Mouse (Mus musculus): ENCODE measurements around the gene Kncn.

The Kncn gene

DNA sequence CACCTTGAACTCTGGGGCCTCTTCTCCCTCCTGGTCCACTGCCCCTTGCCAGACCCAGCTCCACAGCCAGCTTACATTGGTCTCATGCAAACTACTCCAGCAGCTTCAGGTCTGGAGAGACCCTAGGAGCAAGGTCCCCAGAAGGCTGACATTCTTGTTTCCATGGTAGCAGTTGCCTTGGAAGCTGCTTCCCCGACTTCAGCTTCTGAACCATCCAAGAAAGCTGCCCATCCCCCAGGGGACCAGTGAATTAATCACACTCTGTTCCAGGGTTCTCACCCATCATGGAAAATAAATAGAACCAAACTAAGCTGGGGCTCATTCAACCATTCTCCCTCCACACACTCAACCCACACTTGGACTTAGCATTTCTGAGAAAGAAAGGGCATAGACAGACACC lies 3.0 kb upstream of the Kncn start:
- peak; percentile 62 for DNase-seq

DNA sequence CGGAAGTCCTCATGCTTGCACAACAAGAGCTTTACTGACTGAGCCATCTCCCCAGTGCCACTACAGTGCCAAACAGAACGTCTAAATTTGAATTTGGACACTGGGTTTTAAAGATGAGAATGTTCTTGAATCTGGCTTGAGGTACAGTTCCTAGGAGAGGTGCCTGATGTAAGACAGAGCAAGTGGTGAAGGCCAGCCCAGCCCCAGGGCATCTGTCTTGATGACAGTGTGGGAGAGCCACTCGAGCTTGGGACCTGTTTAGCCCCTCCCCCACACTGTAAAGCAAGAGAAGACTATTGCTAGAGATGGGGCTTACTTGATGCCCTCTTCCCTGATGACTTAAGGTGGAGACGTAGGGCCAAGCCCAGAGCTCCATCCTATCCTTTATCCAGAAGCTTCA lies 2.0 kb upstream of the Kncn start:
- DNase-seq = no peak

DNA sequence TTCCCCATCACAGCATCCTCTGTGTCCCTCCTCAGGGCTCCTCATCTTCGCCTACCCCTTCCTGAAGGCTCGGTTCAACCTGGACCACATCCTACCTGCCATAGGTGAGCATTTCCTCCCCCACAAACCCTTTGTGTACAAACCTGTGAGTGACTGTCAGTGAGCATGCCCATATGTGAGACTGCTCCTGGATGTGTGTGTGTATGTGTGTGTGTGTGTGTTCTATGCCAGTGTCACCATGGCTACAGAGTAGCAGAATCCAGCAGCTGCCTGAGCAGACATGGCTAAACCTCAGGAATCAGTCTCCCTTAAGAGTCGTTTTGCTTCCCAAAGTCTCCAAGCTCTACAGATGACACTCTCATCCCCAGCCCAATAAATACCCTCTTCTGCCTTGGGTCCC lies 1.6 kb downstream of the Kncn start:
- DNase-seq = peak; percentile 30

DNA sequence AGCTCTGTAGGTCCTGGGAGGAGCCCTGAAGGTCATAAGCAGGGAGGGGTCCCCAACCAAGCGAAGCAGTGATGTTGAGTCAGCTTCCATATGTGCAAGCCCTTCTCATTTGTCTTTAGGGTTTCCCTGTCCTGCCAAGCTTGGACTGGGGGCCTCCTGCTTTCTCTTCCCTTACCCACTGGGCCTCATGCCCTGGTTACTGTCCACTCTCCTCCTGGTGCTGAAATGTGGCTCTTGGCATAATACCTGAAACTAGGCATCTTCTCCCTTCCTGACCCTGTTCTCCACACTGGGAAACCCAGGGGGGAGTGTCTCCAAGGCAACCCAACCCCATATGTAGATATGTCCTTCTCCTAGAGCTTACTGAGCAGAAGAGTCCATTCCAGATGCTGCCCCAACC lies 2.7 kb downstream of the Kncn start:
- no peak for DNase-seq

DNA sequence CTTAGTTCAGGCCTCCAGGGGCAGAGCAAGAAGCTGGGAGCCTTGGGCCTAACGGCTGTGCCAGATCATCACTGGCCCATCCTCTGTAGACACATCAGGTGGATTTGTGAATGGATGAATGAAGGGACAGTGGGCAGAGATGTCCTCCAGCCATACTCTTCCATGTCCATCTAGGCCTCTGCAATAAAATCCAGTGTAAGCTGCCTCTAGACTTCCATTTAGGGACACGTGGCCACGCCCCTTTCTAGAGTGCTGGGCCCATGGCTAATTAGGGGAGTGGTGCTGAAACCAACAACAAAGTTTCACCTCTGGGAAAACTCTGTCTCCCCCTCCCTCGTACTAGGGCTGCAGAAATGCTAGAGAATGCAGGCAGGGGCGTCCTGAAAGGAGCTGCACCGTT lies 5.9 kb downstream of the Kncn start:
- DNase-seq = peak; percentile 55

DNA sequence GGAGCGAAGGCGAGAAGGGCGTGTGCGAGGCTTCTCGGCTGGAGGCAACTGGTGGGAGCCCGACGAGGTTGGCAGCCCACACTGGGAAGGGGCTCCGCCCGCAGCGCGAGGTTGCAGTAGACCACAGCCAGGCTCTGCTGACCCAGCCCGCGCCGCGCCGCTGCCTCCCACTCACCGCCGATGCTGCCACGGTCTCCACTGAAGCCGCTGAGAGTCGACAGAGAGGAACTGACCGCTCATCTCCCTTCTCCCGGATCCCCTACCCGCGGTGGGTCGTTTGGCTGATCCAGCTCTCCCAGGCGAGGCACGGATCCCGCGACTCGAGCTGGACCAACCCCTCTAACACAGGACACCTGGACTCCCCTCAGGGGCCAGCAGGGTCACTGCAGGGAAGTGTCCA lies 6.4 kb downstream of the Kncn start, which contains the start of gene 6430628N08Rik:
Gene 6430628N08Rik, plus strand, starts transcription at position 113 of the 400 bp plus-strand sequence.
- peak; percentile 47 for DNase-seq

DNA sequence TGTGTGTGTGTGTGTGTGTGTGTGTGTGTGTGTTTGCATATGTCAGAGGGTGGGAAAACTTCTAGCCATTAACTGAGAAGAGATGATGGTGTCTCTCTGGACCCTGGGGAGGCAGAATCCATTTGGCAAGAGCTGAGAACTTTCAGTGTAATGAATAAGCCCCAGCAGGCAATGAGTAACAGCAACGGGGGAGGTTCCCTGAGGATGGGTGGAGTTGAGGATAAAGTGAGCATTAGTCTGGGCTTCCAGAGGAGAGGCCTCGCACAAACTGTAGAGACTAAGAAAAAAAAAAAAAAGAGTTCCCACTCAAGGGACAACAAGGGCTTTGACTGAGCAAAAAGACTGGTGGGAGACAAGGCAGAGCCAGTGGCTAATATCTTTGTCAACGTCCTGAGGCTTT lies 10.1 kb downstream of the Kncn start:
- no peak for DNase-seq

DNA sequence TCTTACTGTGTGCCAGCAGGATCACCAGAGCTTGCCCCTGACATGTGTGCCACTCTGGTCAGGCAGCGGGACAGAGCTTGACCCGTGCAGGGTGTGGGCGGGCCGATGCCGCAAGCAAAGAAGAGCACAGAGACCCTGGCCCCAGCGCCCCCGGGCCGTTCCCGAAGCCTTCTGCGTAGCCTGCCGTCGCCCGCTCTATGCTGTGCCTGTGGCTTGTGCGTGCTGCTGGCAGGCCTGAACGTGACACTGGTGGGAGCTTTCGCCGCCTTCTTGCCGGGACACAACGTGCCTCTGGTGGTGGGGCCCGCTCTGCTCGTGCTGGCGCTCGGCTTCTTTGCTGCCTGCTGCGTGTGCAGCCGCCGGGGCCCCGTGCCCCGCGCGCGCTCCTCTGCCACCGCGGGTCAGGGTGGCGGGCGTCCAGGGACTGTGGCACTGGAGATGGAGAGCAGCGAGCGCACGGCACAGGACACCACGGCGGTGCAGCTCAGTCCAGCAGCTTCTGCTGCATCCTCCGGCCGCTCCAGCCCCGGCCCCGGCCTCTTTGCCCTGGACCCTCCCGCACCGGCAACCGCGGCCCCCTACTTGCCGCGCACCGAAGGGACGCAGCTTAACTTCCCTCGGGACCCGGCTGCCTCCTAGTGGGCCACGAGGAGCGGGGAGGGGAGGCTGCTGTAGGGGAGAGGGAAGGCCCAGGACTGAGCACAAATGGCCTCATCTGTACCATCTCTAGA lies 13.9 kb downstream of the Kncn start:
- DNase-seq = peak; percentile 63

DNA sequence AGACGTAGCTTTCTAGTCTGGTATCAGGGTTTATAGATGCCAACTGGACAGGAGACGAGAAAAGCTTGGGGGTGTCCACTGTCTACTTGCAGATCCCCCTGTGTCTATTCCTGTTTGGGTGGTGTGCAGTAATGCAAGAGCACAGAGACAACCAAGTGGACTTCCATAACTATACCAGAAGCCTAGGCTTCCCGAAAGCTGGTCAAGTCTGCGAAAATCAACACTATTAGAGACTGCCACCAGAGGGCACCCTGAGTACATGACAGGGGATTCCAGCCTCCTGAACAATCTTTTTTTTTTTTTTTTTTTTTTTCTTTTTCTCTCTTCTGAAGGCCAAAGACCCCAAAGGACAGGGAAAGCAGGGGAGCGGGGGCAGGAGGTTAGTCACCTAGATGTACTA lies 18.6 kb downstream of the Kncn start:
- DNase-seq = peak; percentile 85

DNA sequence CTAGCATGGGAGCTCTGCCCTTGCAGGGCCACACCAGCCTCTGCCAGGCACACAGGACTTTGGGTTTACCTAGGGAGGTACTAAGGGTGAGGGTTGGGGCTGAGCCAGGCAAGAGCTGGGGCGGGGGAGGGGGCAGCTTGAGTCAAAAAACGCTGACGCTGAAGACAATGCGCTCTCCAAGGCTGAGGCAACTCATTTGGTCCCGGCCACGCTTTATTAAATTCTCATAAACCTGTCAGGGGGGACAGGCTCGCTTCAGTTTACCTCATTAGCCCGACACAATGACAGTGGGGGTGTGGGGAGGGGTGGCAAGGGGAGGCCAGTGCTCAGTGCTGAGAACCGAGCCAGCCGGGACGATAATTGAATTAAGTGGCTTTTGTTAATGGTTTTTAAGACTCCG lies 20.2 kb downstream of the Kncn start:
- DNase-seq = peak; percentile 84

DNA sequence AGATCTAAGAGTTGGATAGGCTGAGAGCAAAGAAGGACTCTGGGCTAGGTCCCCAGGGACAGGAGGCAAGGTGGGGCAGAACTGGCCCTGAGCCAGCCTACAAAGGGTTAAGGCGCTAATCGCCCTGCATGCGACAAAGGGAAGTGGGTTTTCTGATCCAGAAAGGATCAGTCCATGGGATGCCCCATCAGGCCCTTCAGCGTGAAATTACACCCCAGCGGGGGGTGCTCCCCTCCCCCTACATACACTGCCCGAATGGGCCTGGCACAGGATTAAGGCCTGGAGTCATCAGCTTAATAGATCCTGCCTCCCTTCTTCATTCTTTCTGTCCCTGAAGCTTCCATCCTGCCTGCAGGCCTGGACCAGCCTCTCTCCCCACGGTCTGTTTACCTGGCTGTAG lies 21.5 kb downstream of the Kncn start:
- DNase-seq = peak; percentile 87

DNA sequence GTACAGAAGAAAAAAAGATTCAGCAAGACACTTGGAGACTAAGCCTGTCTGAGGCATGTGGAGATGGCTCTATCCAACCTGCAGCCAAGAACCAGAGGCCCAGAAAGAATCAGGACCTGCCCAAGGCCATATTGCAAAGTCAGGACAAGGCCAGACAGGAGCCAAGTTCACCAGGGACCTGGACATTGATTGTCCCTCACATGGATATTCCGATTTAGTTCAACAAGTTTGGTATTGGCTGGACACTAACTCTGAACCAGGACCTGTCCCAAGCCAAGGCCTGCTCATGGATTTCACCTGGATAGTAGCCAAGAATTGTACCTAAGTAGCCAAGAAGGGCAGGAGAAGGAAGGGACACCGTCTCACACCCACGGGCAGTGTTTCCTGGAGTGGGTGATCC lies 22.6 kb downstream of the Kncn start:
- DNase-seq = no peak

DNA sequence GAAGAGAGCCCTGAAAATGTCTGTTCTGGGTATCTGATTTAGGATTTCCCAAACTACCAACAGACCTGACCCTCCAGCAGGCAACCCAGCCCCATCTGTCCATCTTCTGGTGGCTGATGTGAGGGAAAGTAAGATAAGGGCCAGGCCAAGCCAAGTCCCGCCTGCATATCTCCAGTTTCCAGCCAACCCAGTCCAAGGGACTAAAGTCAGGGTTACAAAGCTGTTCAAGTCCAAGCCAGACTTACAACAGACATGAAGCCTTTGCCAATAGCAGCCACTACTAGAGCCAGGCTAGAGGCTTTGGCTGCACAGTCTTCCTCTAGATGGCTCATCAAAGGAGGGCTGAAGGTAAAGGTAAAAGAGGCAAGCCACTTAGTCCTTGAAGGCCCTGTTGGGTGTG lies 23.8 kb downstream of the Kncn start:
- no peak for DNase-seq

DNA sequence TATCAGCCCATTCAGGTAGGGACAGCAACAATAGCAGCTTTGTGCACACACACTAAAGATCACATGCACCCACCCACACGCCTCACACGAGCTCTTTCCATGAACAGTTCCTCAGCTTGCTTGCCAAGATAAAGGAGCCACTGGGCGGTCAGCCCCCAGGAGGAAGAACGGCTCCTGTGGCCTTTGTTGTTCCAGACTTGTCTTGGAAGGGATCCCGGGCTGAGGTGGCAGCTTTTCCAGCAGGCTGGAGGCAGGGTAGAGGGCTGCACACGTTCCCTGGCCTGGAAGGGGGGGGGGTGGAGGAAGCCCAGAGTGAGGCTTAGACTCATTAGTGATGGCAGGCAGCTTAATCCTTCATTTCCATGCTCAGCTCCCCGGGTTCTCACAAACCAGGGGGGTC lies 24.4 kb downstream of the Kncn start:
- peak; percentile 76 for DNase-seq

DNA sequence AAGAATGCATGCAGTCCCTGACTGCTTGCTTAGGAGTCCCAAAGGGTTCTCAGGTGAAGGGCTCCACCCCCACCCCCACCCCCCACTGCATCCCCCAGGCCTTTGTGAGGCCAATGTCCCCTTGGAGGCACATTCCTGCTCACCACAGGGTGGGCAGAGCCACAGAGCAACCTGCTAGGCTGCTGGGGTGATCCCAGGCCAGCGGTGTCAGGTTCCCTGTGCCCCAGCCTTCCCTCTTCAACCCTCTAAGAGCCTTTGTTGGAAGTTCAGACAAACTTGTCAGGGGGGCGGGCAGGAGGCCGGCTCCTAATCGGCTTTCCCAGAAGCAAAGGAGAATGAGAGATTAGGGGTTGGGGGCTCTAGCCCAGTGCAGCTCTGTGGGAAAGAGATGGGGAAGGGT lies 27.4 kb downstream of the Kncn start:
- no peak for DNase-seq

DNA sequence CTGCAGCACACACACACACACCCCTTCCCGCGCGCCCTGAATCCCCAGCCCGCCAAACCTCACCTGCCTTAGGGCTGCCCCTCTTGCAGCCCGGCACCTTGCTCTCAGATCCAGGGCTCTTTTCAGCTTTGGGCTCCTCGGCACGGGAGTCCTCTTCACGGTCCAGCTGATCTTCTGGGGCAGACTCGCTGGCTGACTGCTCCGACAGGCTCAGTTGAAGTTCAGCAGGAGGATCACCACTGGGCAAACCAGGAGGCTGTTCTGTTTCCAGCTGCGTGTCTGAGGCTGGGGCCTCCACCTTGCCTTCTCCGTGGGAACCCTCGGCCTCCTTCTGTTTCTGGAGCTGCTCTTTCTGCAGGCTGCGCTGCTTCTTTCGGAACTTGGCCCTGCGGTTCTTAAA lies 35.7 kb downstream of the Kncn start:
- no peak for DNase-seq

DNA sequence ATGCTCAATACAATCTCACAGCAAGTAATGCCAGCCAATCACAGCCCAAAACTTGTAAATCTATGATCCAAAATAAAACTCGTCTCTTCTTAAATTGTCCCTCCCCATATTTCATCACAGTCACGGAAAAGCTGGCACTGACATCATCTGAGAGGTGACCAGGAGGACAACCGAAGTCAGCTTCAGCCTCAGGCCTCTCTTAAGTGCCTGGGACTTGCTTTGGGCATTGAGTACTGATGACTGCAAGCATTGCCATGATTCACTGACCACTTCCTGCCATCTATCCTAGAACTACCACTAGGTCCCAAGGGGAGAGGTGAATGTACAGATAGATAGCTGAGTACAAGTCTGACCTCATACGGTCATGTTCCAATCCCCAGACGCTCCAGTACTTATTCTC lies 38.5 kb downstream of the Kncn start:
- DNase-seq = no peak

DNA sequence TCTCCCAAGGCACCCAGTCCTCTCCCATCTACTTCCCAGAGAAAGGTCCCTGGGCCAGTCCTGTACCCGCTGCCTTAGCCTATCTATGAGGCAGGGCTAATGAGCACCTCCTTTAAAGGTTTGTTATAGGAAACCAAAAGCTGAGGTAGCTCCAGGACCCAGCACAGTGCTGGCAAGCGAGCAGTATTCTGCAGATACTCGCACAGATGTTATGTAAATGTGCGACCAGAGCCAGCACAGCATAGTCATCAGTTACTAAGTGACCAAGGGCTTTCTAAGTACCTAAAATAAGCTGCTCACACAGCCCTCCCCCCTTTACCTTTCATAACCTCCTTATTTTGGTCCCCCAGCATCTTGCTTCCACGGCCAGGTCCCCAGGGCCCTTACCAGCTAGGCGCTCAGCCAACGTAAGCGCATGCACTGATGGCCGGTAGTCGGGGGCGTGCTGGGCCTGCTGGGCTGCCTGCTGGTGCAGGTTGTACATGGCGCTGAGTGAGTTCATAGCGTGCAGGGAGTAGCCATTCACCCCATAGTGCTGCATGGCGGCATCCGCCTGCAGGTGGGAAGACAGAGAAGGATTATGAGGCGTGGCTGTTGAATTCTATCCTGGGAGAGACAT lies 39.2 kb downstream of the Kncn start:
- no peak for DNase-seq

DNA sequence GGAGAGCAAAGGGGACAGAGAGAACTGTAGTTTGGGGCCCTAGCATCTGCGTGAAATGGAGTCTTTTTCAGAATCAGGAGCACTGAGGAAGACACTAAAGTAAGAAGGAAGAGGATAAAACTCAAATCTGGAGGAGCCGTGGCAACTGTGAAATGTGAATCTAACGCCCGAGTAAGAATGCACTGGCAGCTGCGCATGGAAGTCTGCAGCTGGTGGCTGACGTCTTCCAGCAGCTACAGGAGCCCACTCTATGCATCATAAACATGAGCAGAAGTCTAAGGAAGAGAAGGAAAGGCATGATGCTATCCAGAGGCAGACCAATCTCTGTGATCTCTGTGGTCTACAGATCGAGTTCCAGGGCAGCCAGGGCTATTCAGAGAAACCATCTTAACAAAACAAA lies 43.4 kb downstream of the Kncn start:
- no peak for DNase-seq

DNA sequence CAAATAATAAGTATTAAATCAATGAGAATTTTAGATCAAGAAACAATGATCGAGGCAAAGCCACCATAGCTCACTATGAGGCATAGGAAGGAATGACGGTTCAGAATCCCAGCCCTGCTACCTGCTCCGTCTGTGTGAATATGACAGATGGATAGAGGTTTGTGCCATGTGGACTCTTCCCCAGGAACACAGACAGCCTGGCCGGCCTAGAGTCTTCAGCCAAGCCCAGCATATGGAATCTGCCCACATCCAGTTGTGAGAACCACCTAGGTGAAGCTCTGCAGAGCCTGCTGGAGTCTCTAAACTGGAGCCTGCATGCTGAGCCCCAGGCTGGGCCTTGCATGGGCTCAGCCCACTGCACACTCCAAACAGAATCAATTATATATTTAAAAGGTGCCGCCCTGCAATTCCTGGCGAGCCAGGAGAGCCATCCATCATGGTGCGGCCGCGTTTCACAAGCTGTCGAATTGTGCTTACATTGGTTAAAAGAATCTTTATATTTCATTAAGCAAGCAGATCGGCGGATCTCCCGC lies 47.4 kb downstream of the Kncn start:
- DNase-seq = no peak

DNA sequence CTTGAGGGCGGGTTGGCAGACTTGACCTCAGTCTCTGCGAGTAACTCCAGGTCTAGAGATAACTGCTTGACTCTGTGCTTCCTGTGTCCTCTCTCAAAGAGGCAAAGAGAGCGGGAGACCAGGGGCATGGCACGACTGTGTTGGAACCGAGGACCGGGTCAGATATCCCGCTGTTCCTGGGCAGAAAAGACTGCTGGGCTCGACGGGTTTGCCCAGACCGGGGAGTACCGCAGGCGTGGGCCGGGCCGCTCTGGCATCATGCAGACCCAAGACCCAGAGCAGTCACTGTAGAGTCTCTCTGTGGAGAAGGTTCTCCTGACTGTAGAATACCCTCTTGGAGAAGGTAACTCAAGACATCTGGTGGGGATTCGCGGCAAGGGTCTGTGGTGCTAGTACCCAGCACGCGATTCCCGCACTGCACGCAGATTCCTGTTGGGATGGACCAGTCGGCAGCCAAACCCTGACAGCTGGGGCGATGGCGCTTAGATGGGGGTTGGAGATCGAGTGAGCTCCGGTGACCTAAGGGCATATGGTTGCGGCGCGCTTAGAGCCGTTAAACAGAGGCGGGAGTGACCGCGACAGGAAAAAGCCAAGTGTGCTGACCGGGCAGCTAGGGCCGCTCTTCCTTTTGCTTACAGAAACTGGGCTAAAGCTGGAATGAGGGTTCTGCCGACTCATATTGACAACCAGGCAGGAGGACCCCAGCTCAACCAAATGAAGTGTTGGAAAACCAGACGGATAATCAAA lies 51.8 kb downstream of the Kncn start:
- peak; percentile 61 for DNase-seq

DNA sequence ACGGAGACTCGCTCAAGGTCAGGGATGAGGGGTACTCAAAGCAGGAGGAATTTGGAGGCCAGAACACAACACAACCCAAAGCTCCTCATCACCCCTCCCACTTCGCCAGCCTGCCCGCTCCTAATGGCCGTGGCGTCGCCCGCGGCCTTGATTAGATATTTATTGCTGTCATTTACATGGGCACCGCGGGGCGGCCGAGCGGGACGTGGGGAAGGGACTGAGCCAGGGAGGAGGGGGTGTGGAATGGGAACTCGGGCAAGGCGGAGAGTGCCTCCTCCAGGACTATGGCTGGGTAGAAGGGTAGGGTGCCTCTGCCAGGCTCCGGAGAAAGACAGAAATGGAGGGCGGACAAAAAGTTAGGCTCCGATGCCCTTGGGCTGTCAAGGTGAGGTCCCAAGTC lies 52.4 kb downstream of the Kncn start:
- DNase-seq = peak; percentile 61

DNA sequence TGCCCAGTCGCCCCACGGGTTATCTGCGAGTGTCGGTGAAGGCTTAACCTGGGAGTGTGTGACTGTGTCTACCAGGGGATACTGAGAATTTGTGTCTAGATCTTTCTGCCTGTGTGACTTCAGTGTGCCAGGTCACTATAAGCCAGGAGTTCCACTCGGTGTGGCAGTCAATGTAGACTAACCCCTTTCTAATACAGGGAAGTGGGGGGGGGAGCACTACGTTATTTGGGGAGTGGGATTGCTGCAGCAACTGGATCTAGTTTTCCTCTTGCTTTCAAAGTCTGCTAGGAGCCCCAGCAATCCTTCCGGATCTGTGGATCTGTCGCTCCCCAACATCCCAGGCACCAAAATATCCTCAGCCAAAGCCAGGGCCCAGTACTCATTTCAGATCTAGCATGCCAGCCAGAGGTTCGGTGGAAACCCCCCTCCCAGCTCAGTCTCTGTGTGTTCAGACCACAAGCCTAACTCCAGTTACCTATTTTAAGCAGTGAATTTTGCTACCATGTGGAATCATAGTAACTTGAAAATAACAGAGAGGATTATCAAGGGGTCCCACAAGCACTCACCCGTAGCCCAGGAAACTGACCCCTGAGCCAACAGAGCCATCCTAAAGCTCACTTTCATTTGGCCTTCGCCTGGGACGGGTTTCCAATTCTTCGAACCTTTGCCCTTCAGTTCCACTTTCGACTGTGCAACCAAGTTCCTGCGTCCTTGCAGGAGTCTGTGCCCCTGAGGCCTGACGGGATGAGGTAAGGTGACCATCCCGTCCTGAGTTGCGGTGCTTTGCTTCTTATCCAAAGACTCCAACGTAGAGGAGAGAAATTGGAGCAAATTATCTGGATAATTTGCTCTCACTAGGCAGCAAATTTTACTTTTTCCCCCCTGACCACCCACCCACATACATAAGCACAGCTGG lies 53.1 kb downstream of the Kncn start:
- no peak for DNase-seq
